Mouse (Mus musculus) lung, adult 18-20 months (tissue): ENCODE measurements around the gene Cabp2.
"Not testable (repeated sequence)": the region's sequence is repeated elsewhere in the genome, so short reads cannot be mapped to it uniquely, and the experiment has no call there.

Experiments
- DNase-seq, 2 experiments: peaks; one replicate each; pipeline ENCODE4 v3.0.0; 2022; ENCODE audit warnings: mixed read lengths in 2 of 2

The Cabp2 gene

DNA sequence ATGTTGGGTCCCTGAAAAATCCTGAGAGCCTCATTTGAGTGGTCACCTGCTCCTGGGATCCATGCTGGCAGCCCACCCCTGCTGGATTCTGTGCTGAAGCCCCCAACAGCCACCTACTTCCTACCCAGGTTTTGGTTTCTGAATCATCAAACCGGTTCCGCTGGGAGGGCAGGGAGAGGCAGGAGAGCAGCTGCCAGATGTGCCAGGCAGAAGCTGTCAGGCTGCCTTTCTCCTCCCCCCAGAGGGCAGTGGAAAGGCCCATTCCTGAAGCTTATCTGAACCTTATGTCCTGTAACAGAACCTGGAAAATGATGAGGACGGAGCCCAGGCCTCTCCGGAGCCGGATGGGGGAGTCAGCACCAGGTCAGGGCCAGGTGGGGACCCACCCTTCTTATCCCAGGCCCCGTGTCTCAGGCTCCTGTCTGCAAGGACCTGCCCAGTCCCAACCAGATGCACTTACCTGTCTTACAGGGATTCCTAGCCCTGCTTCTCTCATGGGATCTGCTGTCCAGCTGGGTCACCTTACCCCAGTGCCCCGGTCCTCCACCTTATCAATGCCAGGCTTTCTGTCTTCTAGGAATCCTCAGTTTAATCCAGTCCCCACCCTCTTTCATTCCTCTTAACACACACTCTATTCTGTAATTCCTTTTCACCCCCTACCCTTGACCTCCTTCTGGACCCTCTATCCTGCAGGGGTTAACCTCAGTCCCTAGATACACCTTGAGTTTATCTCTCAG, 45.5 kb downstream of the Cabp2 start:
- DNase-seq = peak; percentile 62 to 64

DNA sequence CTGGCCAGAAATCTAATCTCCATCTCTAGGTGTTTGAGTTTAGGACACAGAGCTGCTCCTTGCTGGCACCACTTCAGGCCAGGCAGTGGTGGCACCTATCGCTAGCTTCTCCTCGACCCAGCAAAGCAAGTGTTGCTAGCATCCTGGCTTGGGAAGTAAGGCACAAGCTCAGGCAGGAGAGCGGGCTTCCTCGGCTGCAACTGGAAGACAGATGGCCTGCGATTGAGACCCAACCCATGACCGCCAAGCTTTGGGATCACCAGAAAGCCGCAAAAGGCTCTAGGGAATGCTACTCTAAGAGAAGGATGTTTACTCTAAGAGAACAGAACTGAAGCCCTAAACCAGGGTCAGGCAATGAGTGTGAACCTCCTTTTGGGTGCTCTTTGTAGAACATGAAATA, 48.1 kb downstream of the Cabp2 start:
- no peak for DNase-seq

DNA sequence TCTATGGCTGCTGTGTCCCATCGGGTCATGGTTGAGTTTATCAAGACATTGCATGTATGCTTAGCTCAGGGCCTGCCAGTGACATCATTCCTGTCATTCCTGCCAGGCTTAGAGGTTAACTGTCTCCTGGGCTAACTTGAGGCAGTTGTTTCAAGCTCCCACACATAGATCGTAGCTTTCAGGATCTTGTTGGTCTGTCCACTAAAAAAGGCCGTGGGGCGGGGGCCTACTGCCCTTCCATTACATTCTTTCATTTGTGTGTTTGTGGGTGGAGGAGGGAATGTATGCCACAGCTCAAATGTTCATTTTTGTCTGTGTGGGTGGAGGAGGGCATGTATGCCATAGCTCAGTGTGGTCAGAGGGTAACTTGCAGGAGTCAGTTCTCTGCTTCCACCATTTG, 48.7 kb downstream of the Cabp2 start:
- no peak for DNase-seq

DNA sequence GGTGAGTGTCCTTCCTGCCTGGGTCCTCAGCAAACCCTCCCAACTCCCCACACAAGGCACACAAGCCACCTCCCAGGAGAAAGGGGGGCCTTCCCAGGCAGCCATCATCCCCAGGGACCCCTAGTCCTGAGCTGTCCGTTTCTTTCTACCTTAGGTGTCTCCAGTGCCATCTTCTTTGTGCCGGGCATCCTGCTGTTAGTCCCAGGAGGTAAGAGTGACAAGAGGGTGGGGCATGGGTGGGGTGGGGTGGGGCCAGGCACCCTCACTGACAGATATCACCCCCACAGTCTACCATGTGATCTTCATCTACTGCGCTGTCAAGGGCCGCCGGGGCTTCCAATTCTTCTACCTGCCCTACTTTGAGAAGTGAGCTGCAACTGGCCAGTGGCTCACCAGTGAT, 49.7 kb downstream of the Cabp2 start:
- DNase-seq = no peak

DNA sequence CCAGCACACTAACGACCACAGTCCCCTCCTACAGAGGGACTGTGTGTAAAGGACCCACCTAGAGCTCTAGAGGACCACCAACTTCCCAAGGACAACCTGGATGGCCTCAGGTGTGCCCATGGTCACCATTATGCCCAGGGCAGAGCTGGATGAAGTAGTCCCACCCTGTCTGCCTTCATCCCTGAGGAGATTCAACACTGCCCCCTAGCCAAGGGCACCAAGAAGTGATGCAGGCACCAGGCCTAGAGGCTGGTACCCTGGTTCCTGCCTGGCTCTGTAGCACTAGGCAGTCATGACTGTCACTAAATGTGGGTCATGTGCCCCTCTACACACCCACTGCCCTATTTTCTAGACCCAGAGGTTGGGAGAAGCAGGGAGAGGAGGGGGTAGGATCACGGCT, 50.4 kb downstream of the Cabp2 start:
- DNase-seq = no peak

DNA sequence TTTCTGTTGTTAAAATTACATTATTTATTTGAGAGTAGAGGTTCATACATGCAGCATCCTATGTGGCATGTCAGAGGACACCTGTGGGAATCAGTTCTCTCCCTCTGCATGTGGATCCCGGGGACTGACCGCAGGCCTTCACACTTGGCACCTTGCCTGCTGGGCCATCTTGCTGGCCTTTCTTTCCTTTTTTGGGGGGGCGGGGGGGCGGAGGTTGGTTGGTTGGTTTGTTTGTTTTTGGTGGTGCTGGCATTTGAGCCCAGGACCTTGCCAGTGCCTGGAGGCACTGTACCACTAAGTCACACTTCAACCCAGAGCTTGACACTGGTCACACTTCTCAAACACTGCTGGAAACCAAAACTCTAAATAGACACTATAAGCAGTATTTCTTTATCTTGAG, 53.0 kb downstream of the Cabp2 start:
- no peak for DNase-seq

DNA sequence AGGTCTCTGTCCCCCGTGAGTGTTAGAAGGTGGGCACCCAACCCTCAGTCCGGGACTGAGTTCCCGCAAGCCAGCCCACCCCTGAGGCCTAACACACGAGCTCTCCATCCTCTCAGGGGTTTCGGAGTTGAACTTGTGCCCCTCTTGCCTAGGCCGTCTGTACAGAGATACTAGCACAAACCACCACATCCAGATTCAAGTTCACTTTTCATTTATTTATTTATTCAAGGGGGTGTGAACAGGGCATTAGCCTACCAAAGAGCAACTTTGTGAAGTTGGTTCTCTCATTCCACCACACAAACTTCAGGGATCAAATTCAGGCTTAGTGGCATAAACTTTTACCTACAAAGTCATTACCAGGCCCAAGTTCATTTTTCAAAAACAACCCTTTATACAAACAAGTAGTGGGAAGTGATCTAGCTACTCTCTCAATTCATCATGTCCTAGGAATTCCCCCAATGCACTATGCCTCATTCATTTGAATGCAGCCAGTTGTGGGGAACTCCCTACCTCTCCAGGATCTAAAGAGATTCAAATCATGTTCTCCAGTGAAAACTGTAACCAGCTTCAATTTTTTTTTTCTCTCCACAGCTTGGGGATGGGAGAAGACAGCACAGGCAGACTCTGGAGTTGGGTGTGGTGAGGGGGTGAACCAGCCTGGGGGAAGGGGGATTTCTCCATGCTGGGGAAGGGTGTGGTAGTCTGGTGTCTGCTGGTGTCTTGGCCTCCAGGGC, 54.0 kb downstream of the Cabp2 start:
- DNase-seq = not testable (repeated sequence)

DNA sequence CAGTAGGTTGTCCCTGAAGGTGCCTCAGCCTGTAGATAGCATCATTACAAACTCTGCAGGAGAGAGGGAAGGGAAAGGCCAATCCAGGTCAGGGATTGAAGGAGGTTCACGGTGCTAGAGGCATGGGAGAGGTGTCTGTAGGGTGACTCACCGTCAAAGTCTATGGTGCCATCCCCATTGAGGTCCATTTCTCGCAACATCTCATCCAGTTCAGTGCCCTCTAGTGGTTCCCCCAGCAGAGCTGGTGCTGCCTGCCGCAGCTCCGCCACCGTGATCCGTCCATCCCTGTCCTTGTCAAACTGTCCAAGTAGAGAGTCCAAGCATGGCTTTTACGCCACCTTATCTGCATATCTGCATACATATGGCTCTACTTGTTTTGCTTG, 54.6 kb downstream of the Cabp2 start:
- not testable (repeated sequence) for DNase-seq

DNA sequence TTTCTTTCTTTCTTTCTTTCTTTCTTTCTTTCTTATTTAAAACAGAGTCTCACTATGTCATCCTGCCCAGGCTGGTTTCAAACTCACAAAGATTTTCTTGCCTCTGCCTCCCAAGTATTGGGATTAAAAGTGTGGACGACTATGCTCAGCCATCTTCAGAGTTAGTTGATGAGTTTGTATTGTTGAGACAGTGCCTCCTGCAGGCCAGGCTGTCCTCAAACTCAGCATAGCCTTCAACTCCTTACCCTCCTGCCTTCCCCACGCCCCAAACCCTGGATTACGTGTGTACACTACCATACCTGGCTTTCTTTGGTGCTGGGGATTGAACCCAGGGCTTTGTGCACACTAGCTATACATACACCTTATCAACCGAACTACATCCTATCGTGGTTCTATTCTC, 55.1 kb downstream of the Cabp2 start:
- DNase-seq = no peak
